Mouse (Mus musculus): ENCODE results near the gene Ola1.

DNA sequence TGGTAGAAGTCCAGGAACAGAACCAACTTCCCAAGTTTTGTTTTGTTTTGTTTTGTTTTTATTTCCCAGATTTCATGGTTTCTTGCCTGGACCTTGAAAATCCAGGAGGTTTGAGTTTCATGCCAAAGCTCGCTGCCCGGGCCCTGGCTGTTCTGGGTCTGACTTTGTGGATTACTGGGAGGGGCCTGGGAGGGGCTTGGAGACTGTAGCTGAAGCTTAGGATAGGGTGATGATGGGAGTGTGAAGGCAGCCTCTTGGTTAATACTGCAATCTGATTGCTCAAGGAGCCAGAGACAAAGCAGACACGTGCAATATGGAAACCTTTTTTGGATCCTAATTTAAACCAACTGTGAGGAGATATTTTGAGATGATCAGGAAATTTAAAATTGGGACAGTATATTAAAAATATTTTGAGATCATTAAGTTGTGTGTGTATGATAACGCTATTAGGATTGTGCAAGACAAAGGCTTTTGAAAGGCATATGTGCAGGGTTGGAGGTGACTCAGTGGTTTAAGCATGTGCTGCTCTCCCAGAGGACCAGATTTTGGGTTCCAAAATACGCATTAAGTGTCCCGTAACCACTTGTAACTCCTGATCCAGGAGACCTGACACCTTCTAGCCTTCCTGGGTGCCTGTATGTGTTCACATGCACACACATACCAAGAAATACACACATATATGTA is 169.6 kb downstream of the Ola1 start:
- TF ChIP-seq CTCF (IDR thresholded peaks at IDR 0.05; ENCODE audit: control insufficient read depth, insufficient read depth, low read length) (no peak), POLR2A (IDR thresholded peaks at IDR 0.05; ENCODE audit: borderline replicate concordance, control insufficient read depth, low read depth, low read length) (no peak)

All from bone marrow, adult 2 months (tissue).